Mouse (Mus musculus): ENCODE measurements at regions not wholly inside any gene's neighbourhood (a gene's known extent, or its start where the extent isn't known, plus 50 kb on each side); places are given as distances from the start of the nearest gene placed in this dataset.

DNA sequence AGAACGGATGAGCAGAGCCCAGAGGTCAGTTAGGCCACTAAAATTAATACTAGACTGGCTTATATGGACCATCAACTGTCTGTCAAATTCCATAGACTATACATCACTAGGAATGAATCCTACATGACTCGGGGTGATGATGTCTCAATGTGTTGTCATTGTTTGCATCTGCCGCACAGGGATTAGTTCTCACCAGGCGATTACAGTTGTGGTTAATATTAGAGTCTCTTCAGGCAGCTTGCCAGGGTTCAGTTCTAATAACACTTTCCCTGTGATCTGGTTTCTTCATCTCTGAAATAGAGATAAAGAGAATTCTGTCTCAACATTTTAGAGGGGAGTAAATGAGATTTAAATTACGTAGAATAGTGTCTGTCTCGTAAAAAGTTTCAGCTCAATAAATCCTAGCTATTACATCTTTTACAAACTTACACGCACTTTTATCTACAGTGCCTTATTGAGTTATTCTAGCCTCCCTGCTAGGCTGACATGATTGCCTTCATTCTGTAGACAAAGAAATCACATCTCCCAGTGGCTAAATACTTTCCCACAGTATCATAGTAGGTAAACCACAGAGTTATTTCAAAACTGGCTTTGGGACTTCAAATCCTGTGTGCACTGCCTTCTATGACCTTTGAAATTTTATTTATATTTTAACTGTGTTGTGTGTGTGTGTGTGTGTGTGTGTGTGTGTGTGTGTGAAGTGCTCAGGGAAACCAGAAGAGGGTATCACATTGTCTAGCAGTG is 148.0 kb upstream of the 4933402D24Rik start:
- TF ChIP-seq CTCF (IDR thresholded peaks at IDR 0.05; ENCODE audit: low read depth, low read length), result no peak
- TF ChIP-seq POLR2A (IDR thresholded peaks at IDR 0.05; ENCODE audit: borderline replicate concordance, low read depth, low read length), result no peak

All from bone marrow macrophage, adult 2 months (primary cell).